Mouse (Mus musculus): ENCODE results near the gene Crybb3. TPM values are rescaled to one million over a fixed set of nuclear protein-coding genes. Genes with fewer than 3 reads are reported as not detected.
A peak's percentile ranks its signal among the peaks of the same experiment; 100 is the strongest.

Crybb3 gene
- polyA plus RNA-seq, 2 experiments, result 0.67 to 4.6 TPM

DNA sequence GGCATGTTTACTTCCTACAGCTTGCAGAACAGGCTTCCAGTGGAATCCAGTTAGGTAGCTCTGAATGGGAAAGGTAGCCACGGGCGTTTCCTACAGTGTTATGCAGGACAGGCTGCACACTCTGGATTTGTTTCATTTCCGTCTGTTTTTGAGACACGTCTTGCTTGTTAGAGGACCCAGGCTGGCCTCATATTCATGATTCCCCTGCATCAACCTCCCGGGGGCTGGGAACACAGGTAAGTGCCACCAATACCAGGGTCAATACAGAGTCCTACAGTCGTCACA lies 40.1 kb upstream of the Crybb3 start:
- Histone ChIP-seq H3K4me2 (replicated peaks; ENCODE audit: low read depth, low read length, severe bottlenecking) (0 out of 2 replicates have a peak overlapping the region, but pooled peaks have one; percentile 13), H3K4me3 (replicated peaks; ENCODE audit: low read length) (no peak overlapping the region), H3K27me3 (ENCODE audit: control insufficient read depth, insufficient read depth, low read length) (no peaks in the 10 kb centered on the region), H3K36me3 (ENCODE audit: control insufficient read depth, insufficient read depth, low read length) (no peaks in the 10 kb centered on the region), H3K27ac (replicated peaks; ENCODE audit: low read depth, low read length) (peak overlapping the region; percentile 73), H3K9ac (ENCODE audit: low read depth, low read length, severe bottlenecking) (0 out of 2 replicates have a peak overlapping the region, but pooled peaks have one; percentile 2), H3K4me1 (ENCODE audit: control insufficient read depth, insufficient read depth, low read length) (peaks cover 40% of the 10 kb centered on the region), H3K9me3 (ENCODE audit: control insufficient read depth, low read length) (no peaks in the 10 kb centered on the region)
- no peak for DNase-seq (ENCODE audit: low spot score)
- 20% methylated on average over 6 of the region's 6 CpGs for WGBS
- no peak for TF ChIP-seq POLR2A (IDR thresholded peaks at IDR 0.05; ENCODE audit: borderline replicate concordance, extremely low read depth, insufficient read depth, insufficient read length)
- no peak for ATAC-seq (ENCODE audit: low FRiP score, low read depth)

GRCm38 (mm10) chr5:113120741-113121590 lies 39.6 kb upstream of the Crybb3 start:
- Histone ChIP-seq H3K4me3 (replicated peaks; ENCODE audit: low read length) (no peak overlapping the region), H3K9me3 (ENCODE audit: control insufficient read depth, low read length) (no peaks in the 10 kb centered on the region), H3K27me3 (ENCODE audit: control insufficient read depth, insufficient read depth, low read length) (no peaks in the 10 kb centered on the region), H3K9ac (ENCODE audit: low read depth, low read length, severe bottlenecking) (0 out of 2 replicates have a peak overlapping the region, but pooled peaks have one; percentile 2), H3K4me2 (replicated peaks; ENCODE audit: low read depth, low read length, severe bottlenecking) (0 out of 2 replicates have a peak overlapping the region, but pooled peaks have one; percentile 13), H3K4me1 (ENCODE audit: control insufficient read depth, insufficient read depth, low read length) (peaks cover 40% of the 10 kb centered on the region), H3K27ac (replicated peaks; ENCODE audit: low read depth, low read length) (peak overlapping the region; percentile 73), H3K36me3 (ENCODE audit: control insufficient read depth, insufficient read depth, low read length) (no peaks in the 10 kb centered on the region)
- WGBS, result 2% methylated on average over 15 of the region's 15 CpGs
- TF ChIP-seq POLR2A (IDR thresholded peaks at IDR 0.05; ENCODE audit: borderline replicate concordance, extremely low read depth, insufficient read depth, insufficient read length), result no peak
- DNase-seq (ENCODE audit: low spot score) (no peak), ATAC-seq (ENCODE audit: low FRiP score, low read depth) (peak; percentile 70; the same call in 1 of the 2 replicates)

- H3K4me3 ChIP-seq (replicated peaks; ENCODE audit: low read length), result no peak overlapping the region
- no peaks in the 10 kb centered on the region for H3K27me3 ChIP-seq (ENCODE audit: control insufficient read depth, insufficient read depth, low read length)
- TF ChIP-seq POLR2A (IDR thresholded peaks at IDR 0.05; ENCODE audit: borderline replicate concordance, extremely low read depth, insufficient read depth, insufficient read length), result no peak
- no peak for ATAC-seq (ENCODE audit: low FRiP score, low read depth)
- H3K4me2 ChIP-seq (replicated peaks; ENCODE audit: low read depth, low read length, severe bottlenecking), result no peak overlapping the region
- peaks cover 40% of the 10 kb centered on the region for H3K4me1 ChIP-seq (ENCODE audit: control insufficient read depth, insufficient read depth, low read length)
- no peak for DNase-seq (ENCODE audit: low spot score)
- H3K27ac ChIP-seq (replicated peaks; ENCODE audit: low read depth, low read length), result no peak overlapping the region
- H3K9me3 ChIP-seq (ENCODE audit: control insufficient read depth, low read length), result no peaks in the 10 kb centered on the region
- no peaks in the 10 kb centered on the region for H3K36me3 ChIP-seq (ENCODE audit: control insufficient read depth, insufficient read depth, low read length)
- 23% methylated on average over 13 of the region's 13 CpGs for WGBS
- H3K9ac ChIP-seq (ENCODE audit: low read depth, low read length, severe bottlenecking), result 0 out of 2 replicates have a peak overlapping the region, but pooled peaks have one; percentile 12
These were observed 38.6 kb upstream of the Crybb3 start for GRCm38 (mm10) chr5:113119861-113120465.

DNA sequence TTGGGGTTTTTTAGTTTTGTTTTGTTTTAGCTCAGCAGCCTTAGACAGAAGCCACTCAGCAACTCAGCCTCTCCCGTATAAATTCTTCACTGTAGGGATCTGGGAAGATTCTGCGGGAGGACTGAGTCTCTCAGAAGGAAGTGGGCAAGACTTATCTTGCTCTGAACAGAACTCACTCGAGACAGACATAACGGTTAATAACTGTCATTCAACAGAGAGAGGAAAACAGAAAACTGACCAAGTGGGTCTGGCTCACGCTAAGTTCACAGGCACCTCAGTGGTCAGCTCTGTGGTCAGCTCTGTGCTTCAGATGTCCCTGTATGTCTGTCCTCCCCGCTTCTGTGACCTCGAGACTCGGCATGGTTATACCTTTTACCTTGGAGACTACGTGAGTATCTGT lies 37.9 kb upstream of the Crybb3 start:
- H3K4me1 ChIP-seq (ENCODE audit: control insufficient read depth, insufficient read depth, low read length), result peaks cover 44% of the 10 kb centered on the region
- no peak overlapping the region for H3K9ac ChIP-seq (ENCODE audit: low read depth, low read length, severe bottlenecking)
- H3K27me3 ChIP-seq (ENCODE audit: control insufficient read depth, insufficient read depth, low read length), result no peaks in the 10 kb centered on the region
- ATAC-seq (ENCODE audit: low FRiP score, low read depth), result no peak
- TF ChIP-seq POLR2A (IDR thresholded peaks at IDR 0.05; ENCODE audit: borderline replicate concordance, extremely low read depth, insufficient read depth, insufficient read length), result no peak
- H3K4me2 ChIP-seq (replicated peaks; ENCODE audit: low read depth, low read length, severe bottlenecking), result no peak overlapping the region
- no peak for DNase-seq (ENCODE audit: low spot score)
- no peaks in the 10 kb centered on the region for H3K36me3 ChIP-seq (ENCODE audit: control insufficient read depth, insufficient read depth, low read length)
- no peak overlapping the region for H3K27ac ChIP-seq (replicated peaks; ENCODE audit: low read depth, low read length)
- no peaks in the 10 kb centered on the region for H3K9me3 ChIP-seq (ENCODE audit: control insufficient read depth, low read length)
- H3K4me3 ChIP-seq (replicated peaks; ENCODE audit: low read length), result no peak overlapping the region
- WGBS, result 66% methylated on average over 9 of the region's 9 CpGs

DNA sequence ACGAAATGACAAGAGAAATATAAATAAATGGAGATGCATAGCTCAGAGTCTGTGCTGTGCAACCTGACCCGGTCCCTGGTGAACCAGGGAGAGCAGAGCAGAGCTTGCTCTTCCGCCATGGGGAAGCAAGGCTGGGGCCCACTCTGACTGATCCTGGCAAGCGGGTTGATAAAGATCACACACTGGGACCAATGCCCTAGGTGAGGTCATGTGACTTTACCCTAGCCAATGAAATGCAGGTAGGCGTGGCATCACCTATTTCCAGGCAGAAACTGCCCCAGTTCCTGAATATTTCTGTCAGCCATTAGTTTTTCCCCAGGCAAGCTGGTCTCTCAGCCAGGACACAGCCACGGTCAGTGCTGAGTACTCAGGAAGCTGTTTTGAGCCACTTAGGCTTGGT lies 37.3 kb upstream of the Crybb3 start:
- H3K4me2 ChIP-seq (replicated peaks; ENCODE audit: low read depth, low read length, severe bottlenecking), result no peak overlapping the region
- WGBS, result 38% methylated on average over 6 of the region's 6 CpGs
- DNase-seq (ENCODE audit: low spot score) (no peak), ATAC-seq (ENCODE audit: low FRiP score, low read depth) (no peak)
- no peak for TF ChIP-seq POLR2A (IDR thresholded peaks at IDR 0.05; ENCODE audit: borderline replicate concordance, extremely low read depth, insufficient read depth, insufficient read length)
- H3K4me3 ChIP-seq (replicated peaks; ENCODE audit: low read length), result no peak overlapping the region
- no peak overlapping the region for H3K27ac ChIP-seq (replicated peaks; ENCODE audit: low read depth, low read length)
- H3K4me1 ChIP-seq (ENCODE audit: control insufficient read depth, insufficient read depth, low read length), result peaks cover 49% of the 10 kb centered on the region
- no peaks in the 10 kb centered on the region for H3K36me3 ChIP-seq (ENCODE audit: control insufficient read depth, insufficient read depth, low read length)
- no peaks in the 10 kb centered on the region for H3K27me3 ChIP-seq (ENCODE audit: control insufficient read depth, insufficient read depth, low read length)
- H3K9ac ChIP-seq (ENCODE audit: low read depth, low read length, severe bottlenecking), result no peak overlapping the region
- no peaks in the 10 kb centered on the region for H3K9me3 ChIP-seq (ENCODE audit: control insufficient read depth, low read length)
